Mouse (Mus musculus): Measurements from ENCODE around the gene Zfyve9.

- TF ChIP-seq EP300 (optimal IDR thresholded peaks at IDR 0.05): no peak
- TF ChIP-seq CTCF (IDR thresholded peaks at IDR 0.05; ENCODE audit: low read depth): no peak
These were observed 59.3 kb downstream of the Zfyve9 start for GRCm38 (mm10) chr4:108721245-108721784.

Measured in stomach, postnatal 0 days (tissue).